Mouse (Mus musculus) olfactory bulb, adult 2 months (tissue): ENCODE results near the gene Mlxipl. TPM values are rescaled to one million over a fixed set of nuclear protein-coding genes. Genes with fewer than 3 reads are reported as not detected.
A peak's percentile ranks its signal among the peaks of the same experiment; 100 is the strongest.

Source experiments
- H3K27ac ChIP-seq: fragments of 200-500 bp; 2 replicates; pipeline ENCODE4 v1.5.1; 2012; ENCODE audit warnings: low read depth, low read length; ENCODE audit not compliant: insufficient read depth
- H3K4me1 ChIP-seq: fragments of 200-500 bp; 2 replicates; pipeline ENCODE4 v1.6.1; 2012; ENCODE audit warnings: low read length; ENCODE audit not compliant: control insufficient read depth, insufficient read depth
- H3K4me3 ChIP-seq: fragments of 200-500 bp; 2 replicates; pipeline ENCODE4 v1.5.1; 2012; ENCODE audit warnings: mild to moderate bottlenecking, low read depth, low read length, moderate library complexity; ENCODE audit not compliant: insufficient read depth
- CTCF ChIP-seq: fragments of 200-500 bp; IDR thresholded peaks from 2 replicates; pipeline ENCODE4 v1.5.1; 2012; ENCODE audit warnings: low read depth, mild to moderate bottlenecking, low read length, moderate library complexity; ENCODE audit not compliant: insufficient read depth
- POLR2A ChIP-seq: fragments of 200-500 bp; IDR thresholded peaks from 2 replicates; pipeline ENCODE4 v1.6.1; 2012; ENCODE audit warnings: mild to moderate bottlenecking, low read depth, low read length, moderate library complexity; ENCODE audit not compliant: insufficient read depth
- WGBS: fragments of 180-500 bp; shearing (Covaris S2); methylation state at CpG from one replicate; pipeline ENCODE4 v1.1.7; 2018; 5-methylcytosine and 5-hydroxymethylcytosine counted together
- polyA plus RNA-seq: library from polyadenylated mRNA; stranded (reverse); fragments of >200 nt; gene quantifications from 2 replicates; pipeline ENCODE4 v1.2.4, GENCODE M21; 2012; ENCODE audit warnings: low replicate concordance; ENCODE audit not compliant: missing spikeins, insufficient read depth, insufficient read length

Mlxipl gene
- polyA plus RNA-seq, 1 experiment: not detected

GRCm38 (mm10) chr5:135126121-135126520 is 36.4 kb downstream of the Mlxipl start:
- Histone ChIP-seq H3K4me1 (no peaks in the 10 kb centered on the region), H3K4me3 (no peak overlapping the region), H3K27ac (no peak overlapping the region)
- TF ChIP-seq POLR2A (no peak), CTCF (no peak)
- WGBS: 76% methylated on average over 6 of the region's 6 CpGs

GRCm38 (mm10) chr5:135127669-135128068 is 38.0 kb downstream of the Mlxipl start:
- Histone ChIP-seq H3K27ac (no peak overlapping the region), H3K4me3 (no peak overlapping the region), H3K4me1 (no peaks in the 10 kb centered on the region)
- WGBS: 72% methylated on average over 6 of the region's 6 CpGs
- TF ChIP-seq CTCF (no peak), POLR2A (no peak)

GRCm38 (mm10) chr5:135129747-135130146 is 40.1 kb downstream of the Mlxipl start:
- H3K4me3 ChIP-seq: no peak overlapping the region
- no peak overlapping the region for H3K27ac ChIP-seq
- WGBS: 85% methylated on average over 4 of the region's 4 CpGs
- TF ChIP-seq CTCF (no peak), POLR2A (no peak)
- H3K4me1 ChIP-seq: peaks cover 12% of the 10 kb centered on the region

- Histone ChIP-seq H3K4me3 (no peak overlapping the region), H3K27ac (no peak overlapping the region), H3K4me1 (peaks cover 16% of the 10 kb centered on the region)
- WGBS: 4% methylated on average over 26 of the region's 26 CpGs
- TF ChIP-seq CTCF (no peak), POLR2A (no peak)
Measured at GRCm38 (mm10) chr5:135133736-135134405, 44.2 kb downstream of the Mlxipl start.

GRCm38 (mm10) chr5:135134534-135134933 is 44.8 kb downstream of the Mlxipl start:
- TF ChIP-seq POLR2A (no peak), CTCF (peak; percentile 41; the same call in 1 of the 2 replicates)
- 9% methylated on average over 8 of the region's 8 CpGs for whole genome bisulfite sequencing
- H3K4me3 ChIP-seq: no peak overlapping the region
- H3K27ac ChIP-seq: no peak overlapping the region
- H3K4me1 ChIP-seq: peaks cover 16% of the 10 kb centered on the region

- WGBS: 88% methylated on average over 2 of the region's 2 CpGs
- Histone ChIP-seq H3K4me3 (no peak overlapping the region), H3K4me1 (peaks cover 4% of the 10 kb centered on the region), H3K27ac (no peak overlapping the region)
- TF ChIP-seq POLR2A: no peak
Measured at GRCm38 (mm10) chr5:135139881-135140280, 50.2 kb downstream of the Mlxipl start.

- TF ChIP-seq CTCF (no peak), POLR2A (no peak)
- no peaks in the 10 kb centered on the region for H3K4me1 ChIP-seq
- H3K4me3 ChIP-seq: no peak overlapping the region
- WGBS: 67% methylated on average over 4 of the region's 4 CpGs
- no peak overlapping the region for H3K27ac ChIP-seq
Measured at GRCm38 (mm10) chr5:135144469-135144868, 54.8 kb downstream of the Mlxipl start.

GRCm38 (mm10) chr5:135145532-135145931 is 55.8 kb downstream of the Mlxipl start:
- WGBS: 83% methylated on average over 3 of the region's 3 CpGs
- no peak for TF ChIP-seq POLR2A
- TF ChIP-seq CTCF: no peak
- Histone ChIP-seq H3K4me1 (no peaks in the 10 kb centered on the region), H3K4me3 (no peak overlapping the region), H3K27ac (no peak overlapping the region)

GRCm38 (mm10) chr5:135145955-135146354 is 56.3 kb downstream of the Mlxipl start:
- Histone ChIP-seq H3K4me1 (no peaks in the 10 kb centered on the region), H3K27ac (no peak overlapping the region), H3K4me3 (no peak overlapping the region)
- TF ChIP-seq POLR2A (no peak), CTCF (no peak)

- Histone ChIP-seq H3K4me1 (no peaks in the 10 kb centered on the region), H3K27ac (no peak overlapping the region), H3K4me3 (peak overlapping the region; percentile 80)
- WGBS: under 1% methylated on average over 13 of the region's 13 CpGs
- no peak for TF ChIP-seq POLR2A
- no peak for TF ChIP-seq CTCF
Measured at GRCm38 (mm10) chr5:135148715-135149052, 59.0 kb downstream of the Mlxipl start.
